Mouse (Mus musculus) cerebellum, adult 2 months (tissue): ENCODE measurements around the gene Vstm2l.

ENCODE experiments used
- CTCF ChIP-seq: fragments of 200-500 bp; IDR thresholded peaks from 2 replicates; pipeline ENCODE4 v1.5.1; 2011; ENCODE audit warnings: low read depth, mild to moderate bottlenecking, control low read depth, low read length, moderate library complexity, borderline replicate concordance; ENCODE audit not compliant: insufficient read depth
- POLR2A ChIP-seq: fragments of 200-500 bp; IDR thresholded peaks from 2 replicates; pipeline ENCODE4 v1.6.1; 2011; ENCODE audit warnings: low read length, control low read depth, borderline replicate concordance; ENCODE audit not compliant: insufficient read depth

DNA sequence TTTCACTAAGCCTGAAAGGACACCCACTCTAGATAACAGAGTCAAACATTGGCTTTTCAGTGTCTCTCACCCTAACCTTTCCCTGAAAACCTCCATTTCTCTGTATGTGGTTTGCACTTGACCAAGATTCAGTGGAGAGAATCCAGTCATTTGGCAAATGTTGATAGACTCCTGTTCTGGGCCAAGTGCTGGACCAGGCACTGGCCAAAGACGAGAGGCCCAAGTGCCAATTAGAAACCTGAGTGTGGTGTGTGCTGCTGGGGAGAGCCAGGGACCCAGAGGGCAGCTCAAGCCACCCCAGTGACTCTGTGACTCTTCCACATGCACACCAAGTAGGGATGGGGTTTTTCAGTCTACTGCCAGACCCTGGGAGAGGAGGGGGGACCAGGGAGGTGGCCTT lies 40.8 kb upstream of the Vstm2l start:
- TF ChIP-seq POLR2A (no peak), CTCF (no peak)
